Mouse (Mus musculus) neural tube, embryonic 13.5 days (tissue): ENCODE data around the gene Fn3k. TPM values are rescaled to one million over a fixed set of nuclear protein-coding genes. Genes with fewer than 3 reads are reported as not detected.

Source experiments
- ATAC-seq: fragments of 200-750 bp; cut with Nextera tagmentation; 2 replicates; pipeline ENCODE4 v1.8.0; 2017; ENCODE audit warnings: low read depth, mild to moderate bottlenecking, moderate TSS enrichment, moderate library complexity
- H3K27ac ChIP-seq: fragments of 300-500 bp; sonication (generic); replicated peaks from 2 replicates; pipeline ENCODE4 v1.5.1; 2015; ENCODE audit warnings: moderate library complexity, mild to moderate bottlenecking, inconsistent platforms
- H3K27me3 ChIP-seq: fragments of 300-500 bp; sonication (generic); 2 replicates; pipeline ENCODE4 v1.6.1; 2015; ENCODE audit warnings: mild to moderate bottlenecking, inconsistent platforms
- H3K36me3 ChIP-seq: fragments of 300-500 bp; sonication (generic); 2 replicates; pipeline ENCODE4 v1.6.1; 2015; ENCODE audit warnings: mild to moderate bottlenecking, inconsistent platforms
- H3K4me1 ChIP-seq: fragments of 300-500 bp; sonication (generic); replicated peaks from 2 replicates; pipeline ENCODE4 v1.6.1; 2015; ENCODE audit warnings: inconsistent platforms
- H3K4me2 ChIP-seq: fragments of 300-500 bp; sonication (generic); 2 replicates; pipeline ENCODE4 v1.6.1; 2015; ENCODE audit warnings: inconsistent platforms, mild to moderate bottlenecking, moderate library complexity
- H3K4me3 ChIP-seq: fragments of 300-500 bp; sonication (generic); 2 replicates; pipeline ENCODE4 v1.5.1; 2015; ENCODE audit warnings: mild to moderate bottlenecking, inconsistent platforms
- H3K9ac ChIP-seq: fragments of 300-500 bp; sonication (generic); 2 replicates; pipeline ENCODE4 v1.6.1; 2015; ENCODE audit warnings: moderate library complexity, mild to moderate bottlenecking, inconsistent platforms
- H3K9me3 ChIP-seq: fragments of 300-500 bp; sonication (generic); 2 replicates; pipeline ENCODE4 v1.6.1; 2016; ENCODE audit warnings: inconsistent platforms
- WGBS: fragments of 180-500 bp; shearing (Covaris S2); methylation state at CpG from one replicate; pipeline ENCODE4 v1.1.7; 2015; 5-methylcytosine and 5-hydroxymethylcytosine counted together
- polyA plus RNA-seq: library from polyadenylated mRNA; unstranded; fragments of >200 nt; fragmentation: Nextera tagmentation; extraction: Ambion mirVana; gene quantifications from 2 replicates; pipeline ENCODE4 v1.2.1, GENCODE M21; 2015

The Fn3k gene
- 5.1 and 6.1 TPM in 2 replicates for polyA plus RNA-seq

DNA sequence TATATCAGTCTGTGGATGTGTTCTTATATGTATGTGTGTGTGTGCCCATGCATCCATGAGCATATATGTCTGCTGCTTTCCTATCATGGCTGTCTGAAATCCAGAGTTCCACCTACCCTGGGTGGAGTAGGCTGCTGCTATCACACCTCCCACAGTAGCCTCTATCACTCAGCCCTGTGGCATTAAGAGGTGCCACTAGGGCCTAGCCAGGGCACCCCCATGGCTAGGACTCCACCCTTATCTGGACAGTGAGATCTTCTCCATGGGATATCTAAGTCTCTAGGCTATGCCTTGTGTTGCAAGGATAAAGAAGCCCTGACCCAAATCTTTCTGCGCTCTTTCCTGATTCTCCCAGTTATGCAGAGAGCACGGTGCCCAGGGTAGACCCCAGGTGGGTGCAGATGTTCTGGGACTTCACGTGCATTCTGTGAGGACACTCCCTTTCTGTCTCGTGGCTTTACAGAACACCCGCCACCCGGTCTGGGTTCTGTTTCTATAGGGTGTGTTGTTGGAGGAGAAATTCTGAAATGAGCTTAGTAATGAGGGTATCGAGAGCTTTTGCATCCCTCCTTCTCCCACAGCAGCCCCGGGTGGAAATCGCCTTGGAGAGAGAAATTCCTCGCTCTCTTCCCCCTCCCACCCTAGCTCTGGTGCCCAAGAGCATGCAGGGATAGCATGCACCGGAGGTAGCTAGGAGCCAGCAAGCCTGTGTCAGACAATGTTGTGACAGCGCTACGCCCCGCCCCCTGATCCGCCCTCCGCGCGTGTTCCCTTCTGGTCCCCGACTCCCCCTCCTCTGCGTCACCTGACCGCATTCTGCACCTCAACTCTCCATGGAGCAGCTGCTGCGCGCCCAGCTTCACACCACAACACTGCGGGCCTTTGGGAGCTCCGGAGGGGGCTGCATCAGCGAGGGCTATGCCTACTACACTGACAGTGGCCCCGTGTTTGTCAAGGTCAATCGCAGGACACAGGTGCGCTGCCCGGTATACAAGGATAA lies at the start of gene Fn3k:
Gene Fn3k (plus strand): TSS at position 758 of the 1,000 bp plus-strand sequence.
- WGBS: 8% methylated on average over 30 of the region's 30 CpGs
- Histone ChIP-seq H3K36me3 (peaks cover 12% of the 10 kb centered on the region), H3K9ac (peak within 1 kb of the TSS; percentile 70), H3K4me3 (peak within 1 kb of the TSS; percentile 43), H3K27ac (peak within 1 kb of the TSS; percentile 30), H3K4me1 (peaks cover 21% of the 10 kb centered on the region), H3K4me2 (peak within 1 kb of the TSS; percentile 67), H3K27me3 (no peaks in the 10 kb centered on the region), H3K9me3 (no peaks in the 10 kb centered on the region)
- ATAC-seq: peak; percentile 98

DNA sequence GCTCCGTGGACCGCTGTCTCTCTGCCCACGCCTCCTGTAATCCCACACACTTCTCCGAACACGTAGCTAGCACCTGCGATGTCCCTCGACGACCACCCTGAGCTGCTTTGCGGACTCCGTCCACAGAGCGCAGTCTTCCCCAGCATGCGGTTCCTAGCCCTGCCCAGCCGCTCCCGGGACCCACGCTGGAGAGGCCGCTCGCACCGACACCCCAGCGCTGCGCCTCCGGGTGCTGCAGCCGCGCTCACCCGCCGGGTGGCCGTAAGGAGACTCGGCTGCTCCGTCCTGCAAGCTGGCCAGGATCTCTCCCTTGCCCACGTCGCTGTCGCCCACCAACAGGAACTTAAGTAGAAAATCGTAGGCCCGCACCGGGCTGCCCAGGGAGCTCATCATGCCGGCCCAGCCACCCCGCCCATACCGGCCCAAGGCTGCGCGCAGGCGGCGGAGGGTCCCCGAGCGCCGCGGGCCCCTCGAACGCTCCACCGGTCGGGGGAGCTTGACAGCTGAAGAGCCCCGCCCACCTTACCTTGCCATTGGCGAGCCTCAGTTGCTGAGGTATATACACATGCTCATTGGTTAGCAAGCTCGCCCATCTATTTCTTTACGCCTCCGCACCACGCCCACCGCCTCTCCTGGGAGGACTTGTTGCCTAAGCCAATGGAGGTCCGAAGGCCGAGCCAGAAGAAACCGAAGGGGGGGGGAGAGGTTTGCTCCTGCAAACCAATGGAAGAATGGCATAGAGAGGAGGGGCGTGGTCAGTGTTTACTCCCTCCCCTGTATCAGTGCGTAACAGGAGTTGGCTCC lies 46.8 kb upstream of the Fn3k start, which contains the start of gene Rab40b:
Gene Rab40b (minus strand): TSS at position 502 of the 804 bp plus-strand sequence.
- H3K4me2 ChIP-seq: peak within 1 kb of the TSS; percentile 87
- peaks cover 21% of the 10 kb centered on the region for H3K4me1 ChIP-seq
- H3K4me3 ChIP-seq: peak within 1 kb of the TSS; percentile 67
- H3K36me3 ChIP-seq: no peaks in the 10 kb centered on the region
- peaks cover 13% of the 10 kb centered on the region for H3K27me3 ChIP-seq
- peak; percentile 99 for ATAC-seq
- H3K27ac ChIP-seq: peak within 1 kb of the TSS; percentile 61
- peak within 1 kb of the TSS; percentile 78 for H3K9ac ChIP-seq
- H3K9me3 ChIP-seq: no peaks in the 10 kb centered on the region
- 2% methylated on average over 61 of the region's 61 CpGs for WGBS

DNA sequence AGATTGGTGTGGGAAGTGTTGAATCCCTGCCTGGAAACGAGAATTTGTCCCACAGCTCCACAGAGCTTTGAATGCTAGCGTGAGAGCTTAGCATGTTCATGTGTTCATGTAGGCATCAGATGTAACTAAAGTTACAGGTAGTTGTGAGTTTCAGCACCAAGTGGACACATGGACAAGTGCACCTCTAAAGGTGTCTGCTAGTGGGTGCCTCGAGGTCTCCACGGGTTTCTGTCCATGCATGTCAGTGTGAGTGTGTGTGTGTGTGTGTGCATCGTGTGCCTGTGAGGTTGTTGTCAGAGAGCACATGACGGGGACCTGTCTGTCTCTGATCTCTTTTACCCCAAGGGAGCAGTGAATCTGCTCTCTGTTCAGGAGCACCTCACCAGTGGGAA lies 46.2 kb upstream of the Fn3k start:
- Histone ChIP-seq H3K4me1 (peaks cover 21% of the 10 kb centered on the region), H3K36me3 (no peaks in the 10 kb centered on the region), H3K4me3 (peak overlapping the region; percentile 67), H3K4me2 (peak overlapping the region; percentile 87), H3K9me3 (no peaks in the 10 kb centered on the region), H3K27me3 (peaks cover 13% of the 10 kb centered on the region), H3K9ac (no peak overlapping the region), H3K27ac (no peak overlapping the region)
- ATAC-seq: peak; percentile 41; the same call in 1 of the 2 replicates
- 18% methylated on average over 6 of the region's 6 CpGs for WGBS

DNA sequence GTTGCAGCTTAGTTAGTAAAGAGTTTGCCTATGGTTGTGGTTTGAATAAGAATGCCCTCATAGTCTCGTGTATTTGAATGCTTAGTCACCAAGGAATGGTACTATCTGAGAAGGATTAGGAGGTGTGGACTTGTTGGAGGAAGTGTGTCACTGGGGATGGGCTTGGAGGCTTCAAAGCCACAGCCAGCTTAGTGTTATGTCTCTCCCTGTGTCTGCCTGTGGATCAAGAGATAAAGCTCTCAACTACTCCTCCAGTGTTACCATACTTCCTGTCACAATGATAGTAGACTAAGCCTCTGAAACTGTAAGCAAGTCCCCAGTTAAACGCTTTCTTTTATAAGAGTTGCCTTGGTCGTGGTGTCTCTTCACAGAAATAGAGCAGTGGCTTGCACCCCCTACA lies 43.9 kb upstream of the Fn3k start:
- Histone ChIP-seq H3K4me3 (no peak overlapping the region), H3K36me3 (no peaks in the 10 kb centered on the region), H3K27me3 (peaks cover 10% of the 10 kb centered on the region), H3K4me1 (peaks cover 21% of the 10 kb centered on the region), H3K9me3 (no peaks in the 10 kb centered on the region), H3K27ac (no peak overlapping the region), H3K9ac (no peak overlapping the region), H3K4me2 (no peak overlapping the region)
- no peak for ATAC-seq
- 61% methylated on average over 3 of the region's 3 CpGs for WGBS

DNA sequence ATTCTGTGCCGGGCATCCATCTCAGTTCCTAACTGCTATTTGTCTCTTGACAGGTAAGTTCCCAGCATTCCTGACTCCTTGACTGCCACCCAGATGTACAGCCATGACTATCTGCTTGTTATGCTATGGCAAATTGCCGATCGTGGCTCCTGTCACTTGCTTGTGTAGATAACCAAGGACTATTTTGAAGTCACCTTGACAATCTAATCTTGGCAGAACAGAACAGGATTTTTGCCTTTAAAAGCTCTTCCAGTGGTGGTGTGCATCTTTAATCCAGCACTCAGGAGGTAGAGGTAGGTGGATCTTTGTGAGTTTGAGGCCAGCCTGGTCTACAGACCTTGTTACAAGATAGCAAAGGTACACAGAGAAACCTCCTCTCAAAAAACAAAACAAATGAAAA lies 42.3 kb upstream of the Fn3k start:
- Histone ChIP-seq H3K9ac (no peak overlapping the region), H3K4me3 (no peak overlapping the region), H3K27ac (no peak overlapping the region), H3K9me3 (no peaks in the 10 kb centered on the region), H3K4me2 (no peak overlapping the region), H3K27me3 (no peaks in the 10 kb centered on the region), H3K36me3 (no peaks in the 10 kb centered on the region), H3K4me1 (peaks cover 13% of the 10 kb centered on the region)
- WGBS: 92% methylated on average over 3 of the region's 3 CpGs
- ATAC-seq: no peak

DNA sequence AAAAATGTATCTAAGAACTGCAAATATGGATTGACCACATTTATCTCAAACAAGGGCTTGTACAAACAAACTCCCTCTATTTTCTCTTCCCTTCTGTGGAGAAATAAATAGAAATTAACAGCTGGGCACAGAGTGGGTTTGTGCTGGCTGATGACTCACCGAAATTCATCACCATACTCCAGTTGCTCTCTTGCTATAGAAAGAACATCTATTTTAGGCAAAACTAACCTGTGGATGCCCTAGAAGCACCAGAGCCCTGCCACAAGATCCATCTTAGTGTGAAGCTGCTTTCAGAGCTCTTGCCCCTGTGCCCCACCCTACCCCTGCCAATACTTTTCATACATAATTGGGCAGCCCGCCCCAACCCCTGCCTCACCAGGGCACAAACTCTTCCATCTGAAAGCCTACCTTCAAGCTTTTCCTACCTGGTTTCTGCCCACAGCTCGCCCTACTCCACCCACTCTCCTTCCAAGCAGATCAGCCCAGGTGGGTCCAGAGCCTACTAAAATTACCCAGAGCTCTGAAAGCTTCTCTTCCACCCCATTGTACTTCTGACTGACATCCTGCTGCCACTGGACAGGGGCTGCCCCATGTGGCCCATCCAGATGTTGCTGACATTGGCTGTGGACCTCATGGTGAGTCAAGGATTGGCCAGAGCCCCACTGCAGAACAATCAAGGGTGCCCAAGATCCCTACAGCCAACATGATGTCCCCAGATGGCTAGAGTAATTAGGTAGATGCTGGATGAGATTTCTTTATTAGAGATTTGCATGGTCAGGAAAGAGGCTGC lies 27.2 kb upstream of the Fn3k start:
- no peak for ATAC-seq
- WGBS: 75% methylated on average over 3 of the region's 3 CpGs
- Histone ChIP-seq H3K9ac (no peak overlapping the region), H3K27ac (no peak overlapping the region), H3K9me3 (no peaks in the 10 kb centered on the region), H3K36me3 (no peaks in the 10 kb centered on the region), H3K4me1 (no peaks in the 10 kb centered on the region), H3K4me3 (no peak overlapping the region), H3K27me3 (no peaks in the 10 kb centered on the region), H3K4me2 (no peak overlapping the region)

DNA sequence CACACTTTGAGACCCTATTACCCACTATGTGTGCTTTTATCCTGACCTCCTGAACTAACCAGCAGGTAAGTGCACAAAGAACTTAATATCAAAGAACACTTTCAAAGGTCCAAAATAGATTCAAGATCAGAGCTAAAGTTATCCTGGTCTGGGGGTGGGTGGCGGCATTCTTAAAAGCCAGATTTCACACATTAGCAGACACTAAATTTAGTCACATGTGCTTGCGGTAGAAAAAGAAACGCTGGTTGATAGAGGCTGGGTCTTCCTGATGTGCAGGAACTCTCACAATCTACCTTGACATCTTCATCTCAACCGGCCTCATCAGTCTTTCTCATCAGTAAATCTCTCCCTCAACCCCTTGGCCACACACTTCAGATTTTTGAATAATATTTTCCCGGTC lies 20.0 kb upstream of the Fn3k start:
- no peak overlapping the region for H3K4me2 ChIP-seq
- no peak overlapping the region for H3K4me3 ChIP-seq
- no peaks in the 10 kb centered on the region for H3K4me1 ChIP-seq
- no peak for ATAC-seq
- no peak overlapping the region for H3K27ac ChIP-seq
- H3K36me3 ChIP-seq: no peaks in the 10 kb centered on the region
- 87% methylated on average over 5 of the region's 5 CpGs for WGBS
- H3K27me3 ChIP-seq: no peaks in the 10 kb centered on the region
- H3K9ac ChIP-seq: no peak overlapping the region
- no peaks in the 10 kb centered on the region for H3K9me3 ChIP-seq

DNA sequence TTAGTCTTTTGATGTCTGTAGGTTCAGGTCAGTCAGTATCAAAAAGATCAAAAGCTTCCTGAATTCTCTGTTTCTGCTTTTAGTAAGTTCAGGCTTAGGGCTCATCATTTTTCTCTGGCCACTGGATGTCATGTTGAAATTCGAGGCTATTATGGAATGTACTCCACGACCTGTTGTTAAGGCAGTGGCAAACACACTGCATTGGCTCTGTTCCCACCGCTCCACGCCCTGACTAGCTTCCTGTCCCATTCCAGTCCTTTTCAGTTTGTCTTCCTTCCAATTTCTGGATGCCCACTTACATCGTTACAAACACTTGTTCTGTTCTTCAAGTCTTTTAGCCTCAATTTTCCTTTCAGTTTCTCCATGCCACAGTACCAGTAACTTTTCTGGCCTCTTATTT lies 19.4 kb upstream of the Fn3k start:
- no peak overlapping the region for H3K4me2 ChIP-seq
- H3K36me3 ChIP-seq: no peaks in the 10 kb centered on the region
- no peak overlapping the region for H3K27ac ChIP-seq
- ATAC-seq: no peak
- no peaks in the 10 kb centered on the region for H3K9me3 ChIP-seq
- H3K4me1 ChIP-seq: peaks cover 1% of the 10 kb centered on the region; the same call in 1 of the 2 replicates
- no peak overlapping the region for H3K9ac ChIP-seq
- H3K4me3 ChIP-seq: no peak overlapping the region
- 75% methylated on average over 5 of the region's 5 CpGs for WGBS
- H3K27me3 ChIP-seq: no peaks in the 10 kb centered on the region

DNA sequence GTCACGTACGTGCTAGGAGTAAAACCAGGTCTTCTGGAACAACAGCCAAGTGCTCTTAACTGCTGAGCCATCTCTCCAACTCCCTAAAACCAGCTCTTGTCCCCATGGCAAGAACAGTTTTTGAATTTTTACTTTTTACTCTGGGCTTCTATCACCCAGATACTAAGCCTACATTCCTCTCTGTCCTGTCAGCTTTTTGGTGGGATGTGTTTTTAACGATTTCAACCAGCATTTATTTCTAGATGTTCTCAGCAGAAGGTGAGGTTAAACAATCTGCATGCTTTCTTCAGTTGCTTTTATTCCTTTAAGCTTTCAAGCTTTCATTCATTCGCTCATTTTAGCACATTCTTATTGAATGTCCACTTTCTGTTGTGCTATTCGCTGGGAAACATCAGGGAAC lies 16.7 kb upstream of the Fn3k start:
- 91% methylated on average over 5 of the region's 5 CpGs for WGBS
- H3K27me3 ChIP-seq: no peaks in the 10 kb centered on the region
- H3K9ac ChIP-seq: no peak overlapping the region
- H3K36me3 ChIP-seq: no peaks in the 10 kb centered on the region
- no peak overlapping the region for H3K4me3 ChIP-seq
- no peak for ATAC-seq
- no peak overlapping the region for H3K27ac ChIP-seq
- H3K4me2 ChIP-seq: no peak overlapping the region
- peaks cover 15% of the 10 kb centered on the region for H3K4me1 ChIP-seq
- H3K9me3 ChIP-seq: no peaks in the 10 kb centered on the region

DNA sequence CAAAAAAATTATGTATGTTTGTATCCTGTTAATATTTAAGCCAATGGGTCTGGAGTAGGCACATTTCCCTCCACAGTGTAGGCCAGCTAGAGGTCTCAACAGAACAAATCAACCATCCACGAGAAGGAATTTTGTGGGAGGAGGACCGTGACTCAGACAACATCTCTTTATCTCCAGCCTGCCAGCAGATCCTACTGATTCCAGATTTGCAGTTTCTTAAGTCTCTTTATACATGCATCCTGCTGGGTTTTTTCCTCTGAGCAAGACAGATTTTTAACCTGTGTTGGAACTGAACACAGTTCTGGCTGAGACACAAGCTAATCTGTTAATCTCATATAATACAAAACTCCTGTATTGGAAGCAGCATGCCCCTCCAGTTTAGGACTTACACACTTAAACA lies 15.8 kb upstream of the Fn3k start:
- no peak overlapping the region for H3K9ac ChIP-seq
- H3K27me3 ChIP-seq: no peaks in the 10 kb centered on the region
- no peak overlapping the region for H3K4me3 ChIP-seq
- H3K36me3 ChIP-seq: no peaks in the 10 kb centered on the region
- H3K4me2 ChIP-seq: no peak overlapping the region
- no peak overlapping the region for H3K27ac ChIP-seq
- H3K4me1 ChIP-seq: peaks cover 15% of the 10 kb centered on the region
- no peaks in the 10 kb centered on the region for H3K9me3 ChIP-seq
- ATAC-seq: no peak
- WGBS: 78% methylated on average over 2 of the region's 2 CpGs

DNA sequence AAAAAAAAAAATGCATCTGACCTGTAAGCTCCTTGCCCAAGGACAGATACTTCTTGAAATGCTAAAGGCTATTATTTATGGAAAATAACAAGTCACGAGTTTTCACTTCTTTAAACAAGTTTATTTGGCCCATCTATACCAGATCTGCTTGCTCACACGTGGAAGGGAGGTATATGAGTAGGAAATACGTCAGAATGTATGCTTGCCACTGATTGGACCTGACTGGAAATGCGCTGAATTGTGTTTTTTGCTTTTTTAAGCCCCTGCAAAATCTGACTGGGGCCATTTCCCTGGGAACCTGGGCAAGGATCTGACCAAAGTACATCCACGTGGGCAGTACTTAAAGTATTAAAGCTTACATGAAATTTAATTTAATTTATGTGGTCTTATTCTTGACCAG lies 14.3 kb upstream of the Fn3k start:
- H3K27me3 ChIP-seq: no peaks in the 10 kb centered on the region
- peaks cover 15% of the 10 kb centered on the region for H3K4me1 ChIP-seq
- H3K27ac ChIP-seq: no peak overlapping the region
- H3K4me2 ChIP-seq: peak overlapping the region; percentile 83
- 57% methylated on average over 5 of the region's 5 CpGs for WGBS
- ATAC-seq: no peak
- no peaks in the 10 kb centered on the region for H3K9me3 ChIP-seq
- peak overlapping the region; percentile 66; the same call in 1 of the 2 replicates for H3K9ac ChIP-seq
- H3K36me3 ChIP-seq: no peaks in the 10 kb centered on the region
- peak overlapping the region; percentile 73; the same call in 1 of the 2 replicates for H3K4me3 ChIP-seq
